Mouse (Mus musculus) central nervous system, embryonic 14 days (tissue): ENCODE measurements around the gene Dcbld2. TPM values are rescaled to one million over a fixed set of nuclear protein-coding genes. Genes with fewer than 3 reads are reported as not detected.

Source experiments
- polyA plus RNA-seq: library from polyadenylated mRNA; depleted of rRNA; stranded (reverse); fragments of >200 nt; gene quantifications from 2 replicates; pipeline ENCODE4 v1.2.3, GENCODE M21; 2012; rRNA removed

Gene Dcbld2
- polyA plus RNA-seq: 26.0 and 26.4 TPM in 2 replicates

DNA sequence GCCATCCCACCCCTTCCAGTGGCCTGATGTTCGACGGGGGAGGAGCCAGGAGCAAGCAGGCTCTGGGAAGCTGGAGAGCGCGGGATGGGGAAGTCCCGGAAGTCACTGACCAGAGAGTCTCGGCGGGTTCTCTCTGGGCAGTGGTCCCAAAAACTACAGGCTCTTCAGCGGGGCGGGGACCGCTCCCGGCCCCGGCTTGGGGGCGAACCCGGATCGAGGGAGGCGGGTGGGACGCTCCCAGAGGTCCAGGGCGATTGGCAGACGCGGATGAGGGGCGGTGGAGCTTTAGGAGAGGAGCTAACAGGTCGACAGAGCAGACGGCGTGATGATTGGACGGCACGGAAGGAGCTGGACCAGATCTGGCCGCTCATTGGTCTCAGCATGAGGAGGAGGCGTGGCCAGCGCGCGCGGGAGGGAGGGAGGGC is at the start of gene Dcbld2:
TSS of gene Dcbld2 (plus strand) at position 382 of the 425 bp plus-strand sequence.

Other genes with a start within 250 kb of the Dcbld2 start
- gene St3gal6, start 115.8 kb downstream of the Dcbld2 start, polyA plus RNA-seq: 7.0 and 7.6 TPM in 2 replicates
- gene Gm813, start 208.5 kb downstream of the Dcbld2 start, polyA plus RNA-seq: not detected in 2 replicates
- 0.05 and 0.09 TPM in 2 replicates for gene E330017A01Rik, start 230.3 kb downstream of the Dcbld2 start, polyA plus RNA-seq